Mouse (Mus musculus) bone marrow, adult 2 months (tissue): ENCODE measurements around the gene Gm38431.

Source experiments
- CTCF ChIP-seq: fragments of 200-500 bp; IDR thresholded peaks from 2 replicates; pipeline ENCODE4 v1.5.1; 2011; ENCODE audit warnings: low read length, control low read depth; ENCODE audit not compliant: control insufficient read depth, insufficient read depth
- POLR2A ChIP-seq: fragments of 200-500 bp; IDR thresholded peaks from 2 replicates; pipeline ENCODE4 v1.6.1; 2011; ENCODE audit warnings: low read depth, mild to moderate bottlenecking, control low read depth, low read length, borderline replicate concordance; ENCODE audit not compliant: control insufficient read depth

GRCm38 (mm10) chr9:21133064-21133707 is 41.4 kb upstream of the Gm38431 start:
- no peak for TF ChIP-seq CTCF
- TF ChIP-seq POLR2A: no peak
